Mouse (Mus musculus) lung, embryonic 15.5 days (tissue): ENCODE measurements at regions not wholly inside any gene's neighbourhood (a gene's known extent, or its start where the extent isn't known, plus 50 kb on each side); places are given as distances from the start of the nearest gene placed in this dataset.
"Not testable (repeated sequence)": the region's sequence is repeated elsewhere in the genome, so short reads cannot be mapped to it uniquely, and the experiment has no call there.

Experiments
- ATAC-seq: fragments of 200-750 bp; cut with Nextera tagmentation; 2 replicates; pipeline ENCODE4 v1.8.0; 2017; ENCODE audit warnings: moderate number of reproducible peaks, borderline replicate concordance; ENCODE audit not compliant: low FRiP score, low TSS enrichment; ENCODE audit errors: extremely low read depth
- H3K27ac ChIP-seq: fragments of 300-500 bp; sonication (generic); 2 replicates; pipeline ENCODE4 v1.5.1; 2015; ENCODE audit warnings: moderate library complexity, mild to moderate bottlenecking, inconsistent platforms
- H3K27me3 ChIP-seq: fragments of 300-500 bp; sonication (generic); 2 replicates; pipeline ENCODE4 v1.6.1; 2015; ENCODE audit warnings: inconsistent platforms
- H3K36me3 ChIP-seq: fragments of 300-500 bp; sonication (generic); 2 replicates; pipeline ENCODE4 v1.6.1; 2015; ENCODE audit warnings: inconsistent platforms
- H3K4me1 ChIP-seq: fragments of 300-500 bp; sonication (generic); 2 replicates; pipeline ENCODE4 v1.6.1; 2015; ENCODE audit warnings: inconsistent platforms
- H3K4me2 ChIP-seq: fragments of 300-500 bp; sonication (generic); 2 replicates; pipeline ENCODE4 v1.6.1; 2015; ENCODE audit warnings: inconsistent platforms, mild to moderate bottlenecking, moderate library complexity
- H3K4me3 ChIP-seq: fragments of 300-500 bp; sonication (generic); 2 replicates; pipeline ENCODE4 v1.5.1; 2015; ENCODE audit warnings: mild to moderate bottlenecking, inconsistent platforms
- H3K9ac ChIP-seq: fragments of 300-500 bp; sonication (generic); 2 replicates; pipeline ENCODE4 v1.6.1; 2015; ENCODE audit warnings: inconsistent platforms
- H3K9me3 ChIP-seq: fragments of 300-500 bp; sonication (generic); 2 replicates; pipeline ENCODE4 v1.6.1; 2016; ENCODE audit warnings: inconsistent platforms
- WGBS: fragments of 180-500 bp; shearing (Covaris S2); methylation state at CpG from one replicate; pipeline ENCODE4 v1.1.7; 2015; 5-methylcytosine and 5-hydroxymethylcytosine counted together

DNA sequence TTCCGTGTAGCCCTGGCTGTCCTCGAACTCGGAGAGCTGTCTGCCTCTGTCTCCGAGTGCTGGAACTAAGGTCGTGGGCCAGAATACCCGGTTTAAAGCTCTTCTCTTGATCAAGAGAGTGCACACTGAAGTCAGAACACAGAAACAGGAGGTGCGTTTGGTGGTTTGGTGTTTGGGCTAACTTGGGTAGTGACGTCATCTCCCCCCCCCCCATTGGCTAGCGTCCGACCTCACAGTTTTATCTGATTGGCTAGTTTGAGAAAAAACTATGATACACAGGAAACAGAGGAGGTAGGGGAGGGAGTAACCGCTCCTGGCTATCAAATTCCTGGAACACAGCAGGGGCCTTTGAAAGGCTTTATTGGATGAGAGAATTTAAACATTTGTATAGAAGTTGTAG is 60.2 kb upstream of the Pim1 start:
- Histone ChIP-seq H3K9ac (no peak overlapping the region), H3K4me1 (peaks cover 7% of the 10 kb centered on the region; the same call in 1 of the 2 replicates), H3K27ac (no peak overlapping the region), H3K4me2 (no peak overlapping the region), H3K36me3 (no peaks in the 10 kb centered on the region), H3K4me3 (no peak overlapping the region), H3K9me3 (no peaks in the 10 kb centered on the region), H3K27me3 (no peaks in the 10 kb centered on the region)
- ATAC-seq = no peak
- 76% methylated on average over 11 of the region's 11 CpGs for WGBS

DNA sequence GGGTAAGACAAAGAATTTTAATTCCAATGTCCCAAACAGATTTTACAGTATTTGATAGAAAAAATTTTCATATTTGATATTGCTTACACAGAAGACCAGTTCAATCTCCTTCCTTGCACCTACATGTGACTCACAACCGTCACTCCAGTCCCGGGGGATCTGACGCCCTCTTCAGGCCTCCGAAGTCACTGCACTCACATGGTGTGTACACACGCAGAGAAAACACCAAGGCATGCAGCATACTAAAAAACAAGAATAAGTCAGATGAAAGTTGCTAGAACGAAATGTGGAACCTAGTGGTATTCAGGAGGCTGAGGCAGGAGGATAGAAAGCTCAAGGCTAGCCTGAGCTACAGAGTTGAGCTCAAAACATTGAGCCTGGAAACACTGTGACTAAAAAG is 59.7 kb upstream of the Pim1 start:
- Histone ChIP-seq H3K27me3 (no peaks in the 10 kb centered on the region), H3K4me3 (no peak overlapping the region), H3K36me3 (no peaks in the 10 kb centered on the region), H3K9ac (no peak overlapping the region), H3K9me3 (no peaks in the 10 kb centered on the region), H3K4me1 (peaks cover 7% of the 10 kb centered on the region; the same call in 1 of the 2 replicates), H3K27ac (no peak overlapping the region), H3K4me2 (no peak overlapping the region)
- 97% methylated on average over 6 of the region's 6 CpGs for WGBS
- ATAC-seq = no peak

DNA sequence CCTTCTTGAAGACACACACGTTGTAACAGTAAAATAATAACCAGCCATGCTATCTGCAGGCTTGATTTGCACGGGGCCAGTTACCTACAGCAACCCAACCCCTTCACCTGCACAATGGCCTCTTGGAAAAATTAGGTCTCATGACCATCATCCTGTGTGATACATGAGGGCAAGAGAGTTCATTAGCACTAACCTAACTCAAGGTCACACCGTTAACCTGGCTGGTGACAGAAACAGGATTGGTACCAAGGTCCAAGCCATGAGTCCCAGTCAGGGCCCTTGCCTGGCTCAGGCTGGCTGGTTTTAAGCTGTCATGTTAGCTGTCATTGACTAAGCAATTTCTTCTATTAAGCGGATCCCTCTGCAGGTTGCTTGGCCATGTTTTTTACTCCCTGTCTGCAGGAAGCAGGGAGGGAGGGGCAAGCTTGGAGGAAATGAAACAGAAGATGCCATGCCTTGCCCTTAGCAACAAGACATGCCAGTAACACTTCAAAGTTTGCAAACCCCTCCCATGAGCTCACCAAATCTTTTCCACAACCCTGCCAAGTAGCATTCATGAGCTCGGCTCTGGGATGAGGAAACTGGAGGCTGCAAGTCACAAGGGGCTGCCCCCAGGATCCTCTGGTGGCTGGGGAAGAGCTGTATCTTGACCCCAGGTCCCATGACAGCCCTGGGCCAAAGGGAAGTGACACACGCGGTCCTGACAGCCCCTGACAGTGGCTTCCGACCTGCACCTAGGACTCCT is 58.8 kb upstream of the Pim1 start:
- H3K27ac ChIP-seq = no peak overlapping the region
- peaks cover 8% of the 10 kb centered on the region for H3K4me1 ChIP-seq
- no peak for ATAC-seq
- H3K4me2 ChIP-seq = no peak overlapping the region
- H3K9me3 ChIP-seq = no peaks in the 10 kb centered on the region
- 59% methylated on average over 8 of the region's 8 CpGs for WGBS
- no peaks in the 10 kb centered on the region for H3K36me3 ChIP-seq
- H3K27me3 ChIP-seq = no peaks in the 10 kb centered on the region
- H3K4me3 ChIP-seq = no peak overlapping the region
- H3K9ac ChIP-seq = no peak overlapping the region

DNA sequence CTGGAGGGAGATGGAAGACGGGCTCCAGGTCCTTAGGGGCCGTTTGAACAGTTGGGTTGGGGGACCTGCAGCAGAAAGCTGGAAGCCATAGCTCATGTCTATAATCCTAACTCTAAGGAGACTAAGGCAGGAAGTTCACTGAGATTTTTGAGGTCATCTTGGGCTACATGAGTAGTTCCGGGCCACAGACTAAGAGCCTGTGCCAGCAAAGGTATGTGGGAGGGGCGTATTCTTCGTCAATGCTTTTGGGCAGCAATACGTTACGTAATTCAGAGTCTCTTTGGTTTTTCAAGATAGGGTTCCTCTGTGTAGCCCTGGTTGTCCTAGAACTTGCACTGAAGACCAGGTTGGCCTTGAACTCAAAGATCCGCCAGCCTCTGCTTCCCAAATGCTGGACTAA is 57.9 kb upstream of the Pim1 start:
- Histone ChIP-seq H3K9ac (no peak overlapping the region), H3K36me3 (no peaks in the 10 kb centered on the region), H3K4me2 (no peak overlapping the region), H3K27me3 (no peaks in the 10 kb centered on the region), H3K4me3 (no peak overlapping the region), H3K9me3 (no peaks in the 10 kb centered on the region), H3K4me1 (peaks cover 17% of the 10 kb centered on the region), H3K27ac (no peak overlapping the region)
- WGBS = 85% methylated on average over 8 of the region's 8 CpGs
- ATAC-seq = no peak

DNA sequence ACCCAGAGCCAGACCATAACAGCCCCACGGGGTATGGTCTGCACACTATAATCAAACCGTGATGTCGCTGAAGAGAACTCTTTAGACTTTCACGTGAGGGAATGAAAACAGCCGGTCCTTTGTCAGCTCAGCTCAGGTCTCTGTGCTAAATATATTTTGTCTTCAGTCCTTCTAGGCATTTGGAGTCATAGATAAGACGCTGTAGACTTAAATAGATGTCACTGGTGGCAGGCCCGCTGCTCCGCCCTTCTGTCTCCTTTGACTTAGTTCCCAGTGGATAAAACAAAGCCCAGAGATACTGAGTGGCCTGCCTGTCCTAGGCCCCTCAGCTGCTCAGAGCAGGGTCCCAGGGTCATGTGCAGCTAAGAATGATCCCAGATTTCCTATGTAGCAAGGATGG is 57.2 kb upstream of the Pim1 start:
- ATAC-seq = no peak
- H3K9ac ChIP-seq = no peak overlapping the region
- H3K4me3 ChIP-seq = no peak overlapping the region
- 55% methylated on average over 8 of the region's 8 CpGs for WGBS
- H3K9me3 ChIP-seq = no peaks in the 10 kb centered on the region
- no peak overlapping the region for H3K4me2 ChIP-seq
- H3K27ac ChIP-seq = no peak overlapping the region
- H3K4me1 ChIP-seq = peaks cover 24% of the 10 kb centered on the region
- H3K36me3 ChIP-seq = no peaks in the 10 kb centered on the region
- no peaks in the 10 kb centered on the region for H3K27me3 ChIP-seq

DNA sequence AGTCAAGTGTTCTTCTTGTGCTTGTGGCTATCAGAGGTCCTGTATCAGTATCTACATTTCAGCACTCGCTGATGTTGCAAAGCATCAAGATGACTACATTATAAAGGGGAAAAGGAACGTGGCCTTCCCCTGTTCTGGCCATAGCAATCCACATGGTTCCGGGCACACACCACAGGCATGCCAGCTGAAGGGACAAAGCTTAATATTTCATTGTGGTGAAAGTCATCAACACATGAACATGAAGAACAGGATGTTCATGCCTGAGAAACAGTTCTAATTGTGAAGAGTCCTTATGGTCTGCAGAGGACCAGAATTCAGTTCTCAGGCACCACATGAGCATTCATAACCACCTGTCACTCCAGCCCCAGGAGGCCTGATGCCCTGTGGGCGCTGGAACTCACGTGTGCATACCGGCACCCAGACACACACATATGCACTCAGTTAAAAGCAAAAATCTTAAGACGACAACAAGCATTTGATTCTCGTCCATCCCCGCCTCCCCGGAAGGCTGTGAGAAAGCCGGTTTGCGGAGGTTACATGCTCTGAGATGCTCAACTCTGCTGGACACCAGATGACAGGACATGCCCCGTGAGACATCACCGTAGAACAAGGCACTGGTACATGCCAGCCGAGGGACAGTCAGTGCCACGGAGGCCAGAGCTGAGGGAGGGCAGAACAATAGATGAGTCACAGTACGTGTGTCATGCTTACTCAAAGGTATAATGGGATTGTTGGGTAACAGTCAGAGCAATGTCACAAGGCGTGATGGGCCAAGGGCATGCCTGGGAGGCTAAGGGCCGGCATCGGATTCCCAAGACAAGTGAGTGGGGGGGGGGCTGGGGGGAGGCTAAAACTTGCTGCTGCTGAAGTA is 56.2 kb upstream of the Pim1 start:
- 81% methylated on average over 20 of the region's 20 CpGs for WGBS
- Histone ChIP-seq H3K9ac (no peak overlapping the region), H3K36me3 (no peaks in the 10 kb centered on the region), H3K27ac (no peak overlapping the region), H3K4me3 (no peak overlapping the region), H3K4me2 (no peak overlapping the region), H3K4me1 (peaks cover 31% of the 10 kb centered on the region), H3K9me3 (no peaks in the 10 kb centered on the region), H3K27me3 (no peaks in the 10 kb centered on the region)
- no peak for ATAC-seq

DNA sequence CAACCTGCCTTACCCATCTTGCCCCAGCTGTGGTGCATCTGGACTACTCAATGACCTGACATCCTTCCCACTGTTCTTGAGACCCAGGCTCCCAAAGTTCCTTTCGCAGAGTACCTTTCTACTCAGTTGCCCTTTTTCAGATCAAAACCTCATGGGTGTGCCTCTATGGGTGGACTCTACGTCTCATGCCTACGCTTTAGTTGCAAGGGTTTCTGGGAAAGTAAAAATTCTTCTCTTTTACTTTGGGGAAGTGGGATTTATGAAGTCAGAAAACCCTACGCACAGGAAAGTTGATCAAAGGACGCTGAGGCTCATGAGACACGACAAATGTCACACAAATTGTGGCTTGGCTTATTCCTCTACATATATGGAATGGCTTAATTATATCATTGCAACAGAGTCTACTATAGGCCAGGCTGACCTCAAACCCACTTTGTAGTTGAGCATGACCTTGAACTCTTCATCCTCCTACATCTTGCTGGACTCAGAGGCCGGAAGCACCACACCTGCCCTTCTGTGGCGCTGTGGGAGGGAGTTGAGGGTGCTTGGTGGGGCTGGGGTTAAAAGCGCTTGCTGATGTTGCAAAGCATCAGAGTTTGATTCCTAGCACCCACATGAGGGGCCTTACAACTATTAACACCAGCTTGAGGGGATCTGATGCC is 55.1 kb upstream of the Pim1 start:
- Histone ChIP-seq H3K27ac (no peak overlapping the region), H3K9ac (no peak overlapping the region), H3K4me2 (no peak overlapping the region), H3K4me3 (no peak overlapping the region), H3K27me3 (no peaks in the 10 kb centered on the region), H3K4me1 (peaks cover 38% of the 10 kb centered on the region), H3K36me3 (no peaks in the 10 kb centered on the region), H3K9me3 (no peaks in the 10 kb centered on the region)
- 90% methylated on average over 9 of the region's 9 CpGs for WGBS
- ATAC-seq = no peak

DNA sequence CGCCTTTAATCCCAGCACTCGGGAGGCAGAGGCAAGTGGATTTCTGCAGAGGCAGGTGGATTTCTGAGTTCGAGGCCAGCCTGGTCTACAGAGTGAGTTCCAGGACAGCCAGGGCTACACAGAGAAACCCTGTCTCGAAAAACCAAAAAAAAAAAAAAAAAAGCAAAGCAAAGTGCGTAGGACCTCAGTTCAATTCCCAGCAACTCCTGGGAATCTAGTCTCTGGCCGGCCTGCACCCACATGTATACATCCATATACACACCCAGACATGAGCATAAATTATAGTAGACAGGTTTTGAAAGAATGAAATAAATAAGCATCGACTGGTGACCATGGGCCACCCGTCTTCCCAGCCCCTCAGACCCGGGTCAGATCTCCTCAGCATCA is 54.1 kb upstream of the Pim1 start:
- peak overlapping the region; percentile 66 for H3K4me2 ChIP-seq
- ATAC-seq, H3K9ac ChIP-seq, H3K27me3 ChIP-seq, H3K36me3 ChIP-seq, H3K9me3 ChIP-seq: not testable (repeated sequence)
- peak overlapping the region; percentile 69 for H3K27ac ChIP-seq
- peaks cover 45% of the 10 kb centered on the region for H3K4me1 ChIP-seq
- 72% methylated on average over 9 of the region's 9 CpGs for WGBS
- peak overlapping the region; percentile 37 for H3K4me3 ChIP-seq

DNA sequence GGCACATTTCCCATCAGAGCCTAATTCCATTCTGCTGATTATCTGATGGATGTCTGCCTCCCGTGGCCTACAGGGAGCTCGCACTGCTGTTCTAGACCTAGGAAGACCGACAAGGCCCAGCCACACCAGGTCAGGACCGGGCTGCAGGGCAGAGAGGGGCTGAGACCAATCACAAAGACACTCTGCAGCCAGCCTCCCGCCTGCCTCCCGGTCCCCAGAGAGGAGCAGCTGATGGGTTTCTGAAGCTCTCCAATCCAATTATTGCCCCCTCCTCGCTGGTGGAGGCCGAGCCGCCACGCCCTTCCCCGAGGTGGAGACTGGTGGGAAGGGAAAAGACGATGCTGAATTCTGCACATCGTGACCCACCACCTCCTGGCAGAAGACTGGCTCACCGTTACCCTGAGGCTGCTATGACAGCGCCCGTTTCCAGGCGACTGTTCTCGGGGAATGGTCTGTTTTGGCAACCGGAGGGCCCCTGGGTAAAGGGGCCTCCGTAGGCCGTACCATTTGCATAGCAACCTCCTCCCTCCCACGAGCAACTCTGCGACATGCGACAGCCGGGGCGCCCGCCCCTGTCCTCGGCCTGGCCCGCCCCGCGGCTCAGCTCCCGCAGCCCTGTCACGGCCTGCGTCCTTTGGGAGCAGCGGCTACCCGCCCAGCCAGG is 53.5 kb upstream of the Pim1 start:
- Histone ChIP-seq H3K4me1 (peaks cover 45% of the 10 kb centered on the region), H3K36me3 (no peaks in the 10 kb centered on the region), H3K9ac (peak overlapping the region; percentile 37), H3K27me3 (no peaks in the 10 kb centered on the region), H3K4me2 (peak overlapping the region; percentile 66), H3K27ac (peak overlapping the region; percentile 69), H3K4me3 (peak overlapping the region; percentile 37), H3K9me3 (no peaks in the 10 kb centered on the region)
- peak; percentile 87 for ATAC-seq
- 2% methylated on average over 35 of the region's 36 CpGs for WGBS

DNA sequence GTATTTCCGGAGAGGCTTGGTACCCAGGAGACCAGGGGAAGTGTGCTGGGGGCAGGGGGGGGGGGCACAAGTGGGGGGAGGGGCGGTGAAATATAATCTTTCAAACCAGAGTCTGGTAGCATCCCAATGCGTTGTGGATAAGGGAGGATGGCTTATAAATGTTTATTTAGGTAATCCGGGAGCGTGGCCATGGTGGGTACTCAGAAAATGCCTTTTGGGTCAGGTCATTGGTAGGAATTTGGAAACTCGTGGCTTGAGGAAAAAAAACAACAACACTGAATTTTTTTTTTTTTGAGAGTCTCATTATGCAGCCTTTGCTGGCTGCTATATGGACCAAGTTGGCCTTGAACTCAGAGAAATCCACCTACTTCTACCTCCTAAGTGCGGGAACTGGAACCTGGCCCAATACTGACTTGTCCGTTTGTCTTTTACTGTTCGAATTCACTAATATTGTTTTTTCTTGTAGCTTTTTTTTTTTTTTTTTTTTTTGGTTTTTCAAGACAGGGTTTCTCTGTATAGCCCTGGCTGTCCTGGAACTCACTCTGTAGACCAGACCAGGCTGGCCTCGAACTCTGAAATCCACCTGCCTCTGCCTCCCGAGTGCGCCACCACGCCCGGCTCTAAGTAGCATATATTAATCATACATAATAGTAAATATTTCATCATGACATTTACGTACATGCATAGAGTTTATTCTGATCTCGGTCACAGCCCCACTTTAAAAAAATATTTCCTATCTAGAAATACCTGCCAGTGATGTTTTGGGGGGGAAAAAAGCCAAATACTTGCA is 52.8 kb upstream of the Pim1 start:
- ATAC-seq = no peak
- Histone ChIP-seq H3K4me3 (peak overlapping the region; percentile 37), H3K4me2 (peak overlapping the region; percentile 66), H3K4me1 (peaks cover 48% of the 10 kb centered on the region), H3K27me3 (no peaks in the 10 kb centered on the region), H3K9ac (peak overlapping the region; percentile 37), H3K36me3 (no peaks in the 10 kb centered on the region), H3K27ac (peak overlapping the region; percentile 69), H3K9me3 (no peaks in the 10 kb centered on the region)
- WGBS = 24% methylated on average over 16 of the region's 16 CpGs
